Mouse (Mus musculus): ENCODE results near the gene Hsd17b11. TPM values are rescaled to one million over a fixed set of nuclear protein-coding genes. Genes with fewer than 3 reads are reported as not detected.
A peak's percentile ranks its signal among the peaks of the same experiment; 100 is the strongest.
"Not testable (repeated sequence)": the region's sequence is repeated elsewhere in the genome, so short reads cannot be mapped to it uniquely, and the experiment has no call there.

Gene Hsd17b11
- polyA plus RNA-seq, 1 experiment from 2014 or later = 48.7 TPM

- no peak overlapping the region for H3K4me3 ChIP-seq (ENCODE audit: low read depth, low read length)
- H3K9me3 ChIP-seq (ENCODE audit: control insufficient read depth) = no peaks in the 10 kb centered on the region
- peak overlapping the region; percentile 54; the same call in 1 of the 2 replicates for H3K27ac ChIP-seq (ENCODE audit: low read depth, low read length)
- WGBS = 67% methylated on average over 11 of the region's 11 CpGs
- no peaks in the 10 kb centered on the region for H3K27me3 ChIP-seq (replicated peaks; ENCODE audit: control insufficient read depth, insufficient read depth, low read length)
- no peak for TF ChIP-seq CTCF (IDR thresholded peaks at IDR 0.05; ENCODE audit: low read depth)
- H3K4me1 ChIP-seq (replicated peaks; ENCODE audit: control insufficient read depth, insufficient read depth, low read length) = peaks cover 3% of the 10 kb centered on the region
- no peaks in the 10 kb centered on the region for H3K36me3 ChIP-seq (ENCODE audit: control insufficient read depth, insufficient read depth)
- H3K9ac ChIP-seq (ENCODE audit: low read depth, low read length) = no peak overlapping the region
- no peak for ATAC-seq
- peak overlapping the region; percentile 51 for H3K4me2 ChIP-seq (replicated peaks; ENCODE audit: low read depth)
Measured at GRCm38 (mm10) chr5:104024762-104025161, 3.0 kb upstream of the Hsd17b11 start.

DNA sequence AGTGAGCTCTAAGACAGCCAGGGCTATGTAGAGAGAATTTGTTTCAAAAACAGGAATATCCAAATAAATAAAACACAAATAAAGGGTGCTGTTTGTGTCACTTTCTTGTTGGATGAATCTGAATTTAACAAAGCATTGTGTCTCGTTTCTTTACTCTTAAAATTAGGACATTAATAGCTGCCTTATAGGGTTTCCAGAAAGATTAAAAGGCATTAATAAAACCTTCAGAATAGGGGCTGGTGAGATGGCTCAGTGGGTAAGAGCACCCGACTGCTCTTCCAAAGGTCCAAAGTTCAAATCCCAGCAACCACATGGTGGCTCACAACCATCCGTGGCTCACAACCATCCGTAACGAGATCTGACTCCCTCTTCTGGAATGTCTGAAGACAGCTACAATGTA is 2.5 kb upstream of the Hsd17b11 start:
- H3K36me3 ChIP-seq (ENCODE audit: control insufficient read depth, insufficient read depth); H3K9me3 ChIP-seq (ENCODE audit: control insufficient read depth); H3K9ac ChIP-seq (ENCODE audit: low read depth, low read length); H3K4me1 ChIP-seq (replicated peaks; ENCODE audit: control insufficient read depth, insufficient read depth, low read length); H3K27ac ChIP-seq (ENCODE audit: low read depth, low read length); H3K4me3 ChIP-seq (ENCODE audit: low read depth, low read length); H3K4me2 ChIP-seq (replicated peaks; ENCODE audit: low read depth); H3K27me3 ChIP-seq (replicated peaks; ENCODE audit: control insufficient read depth, insufficient read depth, low read length); ATAC-seq: not testable (repeated sequence)
- WGBS = 46% methylated on average over 5 of the region's 5 CpGs

DNA sequence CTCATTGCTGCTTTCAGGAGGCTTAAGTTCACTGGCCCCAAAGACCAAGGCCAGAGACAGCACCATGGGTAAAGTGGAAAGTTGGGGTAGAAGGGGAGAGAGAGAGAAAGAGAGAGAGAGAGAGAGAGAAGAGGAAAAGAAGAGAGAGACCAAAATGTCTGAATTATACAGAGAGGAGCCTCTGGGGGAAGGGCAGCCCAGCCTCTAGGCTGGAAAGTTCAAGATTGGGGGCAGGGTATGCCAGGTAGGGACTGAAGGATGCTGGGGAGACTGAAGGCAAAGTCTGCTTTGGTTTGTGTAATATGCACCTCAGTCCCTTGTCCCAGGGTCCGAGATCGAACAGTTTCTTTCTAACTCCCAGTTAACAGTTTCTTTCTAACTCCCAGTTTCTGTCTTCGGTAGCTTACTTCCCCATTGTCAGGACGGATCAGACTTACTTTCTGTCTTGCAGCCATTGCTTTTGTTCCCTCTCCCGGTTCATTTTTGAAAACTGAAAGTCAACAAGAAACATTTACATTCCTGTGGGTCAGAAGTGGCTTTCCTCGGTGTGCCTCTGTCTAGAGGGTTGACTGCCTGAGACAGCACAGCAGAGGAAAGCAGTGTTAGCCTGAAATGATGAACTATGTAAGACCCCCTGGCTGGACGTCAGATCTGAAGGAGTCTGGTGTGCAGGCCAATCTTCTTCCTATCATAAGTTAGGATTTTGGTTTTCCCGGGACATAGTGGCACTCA is 1.7 kb upstream of the Hsd17b11 start:
- H3K4me2 ChIP-seq (replicated peaks; ENCODE audit: low read depth) = no peak overlapping the region
- no peak for TF ChIP-seq CTCF (IDR thresholded peaks at IDR 0.05; ENCODE audit: low read depth)
- H3K27ac ChIP-seq (ENCODE audit: low read depth, low read length) = no peak overlapping the region; the same call in 1 of the 2 replicates
- H3K4me3 ChIP-seq (ENCODE audit: low read depth, low read length) = no peak overlapping the region
- H3K4me1 ChIP-seq (replicated peaks; ENCODE audit: control insufficient read depth, insufficient read depth, low read length) = peaks cover 3% of the 10 kb centered on the region
- ATAC-seq = no peak
- H3K9ac ChIP-seq (ENCODE audit: low read depth, low read length) = no peak overlapping the region
- H3K36me3 ChIP-seq (ENCODE audit: control insufficient read depth, insufficient read depth) = no peaks in the 10 kb centered on the region
- WGBS = 67% methylated on average over 8 of the region's 8 CpGs
- no peaks in the 10 kb centered on the region for H3K27me3 ChIP-seq (replicated peaks; ENCODE audit: control insufficient read depth, insufficient read depth, low read length)
- no peaks in the 10 kb centered on the region for H3K9me3 ChIP-seq (ENCODE audit: control insufficient read depth)

DNA sequence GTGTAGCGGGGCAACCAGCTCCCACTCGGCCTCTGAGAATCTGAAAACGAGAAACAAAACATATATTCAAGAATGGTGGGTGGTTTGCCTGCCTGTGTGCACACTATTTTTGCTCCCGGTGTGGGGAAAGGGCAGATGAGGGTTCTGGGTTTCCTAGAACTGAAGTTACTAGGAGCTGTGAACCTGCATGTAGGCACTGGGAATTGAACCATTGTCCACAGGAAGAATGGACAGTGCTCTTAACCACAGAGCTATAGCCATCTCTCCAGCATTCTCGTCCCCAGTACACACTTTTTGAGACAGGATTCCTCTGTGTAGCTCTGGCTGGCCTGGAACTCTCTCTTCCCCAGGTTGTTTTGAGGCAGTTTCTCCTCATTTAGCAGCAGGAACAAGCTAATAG is 839 bp upstream of the Hsd17b11 start:
- WGBS = 45% methylated on average over 5 of the region's 5 CpGs
- Histone ChIP-seq H3K4me3 (ENCODE audit: low read depth, low read length) (no peak overlapping the region), H3K36me3 (ENCODE audit: control insufficient read depth, insufficient read depth) (peaks cover 7% of the 10 kb centered on the region; the same call in 1 of the 2 replicates), H3K9me3 (ENCODE audit: control insufficient read depth) (no peaks in the 10 kb centered on the region), H3K9ac (ENCODE audit: low read depth, low read length) (no peak overlapping the region), H3K27ac (ENCODE audit: low read depth, low read length) (peak overlapping the region; percentile 87), H3K4me1 (replicated peaks; ENCODE audit: control insufficient read depth, insufficient read depth, low read length) (peaks cover 3% of the 10 kb centered on the region), H3K4me2 (replicated peaks; ENCODE audit: low read depth) (peak overlapping the region; percentile 72), H3K27me3 (replicated peaks; ENCODE audit: control insufficient read depth, insufficient read depth, low read length) (no peaks in the 10 kb centered on the region)
- TF ChIP-seq CTCF (IDR thresholded peaks at IDR 0.05; ENCODE audit: low read depth) = no peak
- ATAC-seq = no peak

DNA sequence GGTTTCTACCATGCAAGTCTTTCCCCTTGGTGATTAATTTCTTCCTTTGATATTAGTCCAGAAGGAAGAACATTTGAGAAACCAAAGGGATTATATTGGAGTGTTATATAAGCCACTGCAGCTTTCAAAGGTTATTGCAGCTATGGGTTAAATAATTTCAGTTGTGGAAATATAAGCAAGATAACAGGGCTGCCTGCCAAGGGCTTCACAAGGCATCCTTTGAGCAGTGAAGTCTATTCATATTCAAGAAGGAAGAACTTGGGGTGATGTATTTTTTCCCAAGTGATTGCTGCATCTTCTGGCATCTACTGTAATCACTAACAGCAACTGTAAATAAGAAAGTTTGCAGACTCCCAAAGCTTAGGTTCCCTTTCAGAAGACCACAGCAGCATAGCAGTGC is 10.3 kb downstream of the Hsd17b11 start:
- TF ChIP-seq CTCF (IDR thresholded peaks at IDR 0.05; ENCODE audit: low read depth) = no peak
- Histone ChIP-seq H3K27ac (ENCODE audit: low read depth, low read length) (no peak overlapping the region), H3K4me2 (replicated peaks; ENCODE audit: low read depth) (no peak overlapping the region), H3K9ac (ENCODE audit: low read depth, low read length) (no peak overlapping the region), H3K4me1 (replicated peaks; ENCODE audit: control insufficient read depth, insufficient read depth, low read length) (0 out of 2 replicates have a peak, but pooled peaks cover 3% of the 10 kb centered on the region), H3K36me3 (ENCODE audit: control insufficient read depth, insufficient read depth) (peaks cover 43% of the 10 kb centered on the region), H3K27me3 (replicated peaks; ENCODE audit: control insufficient read depth, insufficient read depth, low read length) (no peaks in the 10 kb centered on the region), H3K4me3 (ENCODE audit: low read depth, low read length) (no peak overlapping the region), H3K9me3 (ENCODE audit: control insufficient read depth) (no peaks in the 10 kb centered on the region)
- no peak for ATAC-seq

DNA sequence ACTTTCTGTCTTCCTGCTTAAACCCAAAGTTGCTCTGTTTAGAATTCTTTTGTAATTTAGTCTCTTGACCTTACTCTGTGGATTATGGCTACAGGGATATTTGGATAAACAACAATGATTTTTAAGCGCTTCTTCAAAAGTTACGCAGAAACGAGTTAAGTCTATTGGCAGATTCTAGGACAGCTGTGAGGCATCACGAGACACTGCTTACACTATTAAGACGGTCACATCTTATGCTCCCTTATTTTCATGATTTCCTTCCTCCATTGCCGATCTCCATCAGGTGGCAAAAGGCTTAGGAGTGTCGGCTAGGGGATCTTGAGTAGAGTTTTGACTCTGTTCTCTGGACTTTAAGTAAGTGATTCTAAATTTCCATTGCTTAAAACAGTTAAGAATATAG is 11.5 kb downstream of the Hsd17b11 start:
- Histone ChIP-seq H3K27me3 (replicated peaks; ENCODE audit: control insufficient read depth, insufficient read depth, low read length) (no peaks in the 10 kb centered on the region), H3K36me3 (ENCODE audit: control insufficient read depth, insufficient read depth) (peaks cover 39% of the 10 kb centered on the region), H3K9ac (ENCODE audit: low read depth, low read length) (no peak overlapping the region), H3K4me1 (replicated peaks; ENCODE audit: control insufficient read depth, insufficient read depth, low read length) (0 out of 2 replicates have a peak, but pooled peaks cover 3% of the 10 kb centered on the region), H3K4me3 (ENCODE audit: low read depth, low read length) (no peak overlapping the region), H3K27ac (ENCODE audit: low read depth, low read length) (no peak overlapping the region), H3K9me3 (ENCODE audit: control insufficient read depth) (no peaks in the 10 kb centered on the region), H3K4me2 (replicated peaks; ENCODE audit: low read depth) (no peak overlapping the region)
- WGBS = 69% methylated on average over 7 of the region's 7 CpGs
- no peak for ATAC-seq
- TF ChIP-seq CTCF (IDR thresholded peaks at IDR 0.05; ENCODE audit: low read depth) = no peak

Data from intestine, postnatal 0 days (tissue).